Mouse (Mus musculus) thymus, postnatal 25 days (tissue): Measurements from ENCODE around the gene Creb3l4.
"Not testable (repeated sequence)": the region's sequence is repeated elsewhere in the genome, so short reads cannot be mapped to it uniquely, and the experiment has no call there.

ENCODE experiments used
- DNase-seq: peaks from one replicate; pipeline ENCODE4 v3.0.0; 2022

Gene Creb3l4

GRCm38 (mm10) chr3:90242984-90243775 lies at the start of gene Creb3l4:
Creb3l4 (minus strand) TSS chr3:90243512.
- no peak for DNase-seq

GRCm38 (mm10) chr3:90292345-90293275 lies 49.3 kb upstream of the Creb3l4 start, which contains the start of gene Gatad2b:
Gatad2b (plus strand) TSS chr3:90293178.
- DNase-seq = peak; percentile 96

GRCm38 (mm10) chr3:90291982-90292344 lies 48.7 kb upstream of the Creb3l4 start:
- no peak for DNase-seq

- DNase-seq = no peak
Measured at GRCm38 (mm10) chr3:90290602-90291001, 47.3 kb upstream of the Creb3l4 start.

GRCm38 (mm10) chr3:90289403-90289802 lies 46.1 kb upstream of the Creb3l4 start:
- not testable (repeated sequence) for DNase-seq

- no peak for DNase-seq
Measured at GRCm38 (mm10) chr3:90284150-90284549, 40.8 kb upstream of the Creb3l4 start.

- DNase-seq = no peak
Measured at GRCm38 (mm10) chr3:90280708-90281107, 37.4 kb upstream of the Creb3l4 start.

GRCm38 (mm10) chr3:90279743-90280142 lies 36.4 kb upstream of the Creb3l4 start:
- DNase-seq = no peak

GRCm38 (mm10) chr3:90279216-90279615 lies 35.9 kb upstream of the Creb3l4 start:
- DNase-seq = no peak

- no peak for DNase-seq
Measured at GRCm38 (mm10) chr3:90278211-90278610, 34.9 kb upstream of the Creb3l4 start.

GRCm38 (mm10) chr3:90277793-90278192 lies 34.5 kb upstream of the Creb3l4 start:
- no peak for DNase-seq

GRCm38 (mm10) chr3:90276858-90277257 lies 33.5 kb upstream of the Creb3l4 start:
- no peak for DNase-seq

GRCm38 (mm10) chr3:90275286-90275685 lies 32.0 kb upstream of the Creb3l4 start:
- DNase-seq = no peak

GRCm38 (mm10) chr3:90273855-90274254 lies 30.5 kb upstream of the Creb3l4 start:
- DNase-seq = no peak

- DNase-seq = no peak
Measured at GRCm38 (mm10) chr3:90272170-90272569, 28.9 kb upstream of the Creb3l4 start.

GRCm38 (mm10) chr3:90270784-90271183 lies 27.5 kb upstream of the Creb3l4 start:
- no peak for DNase-seq

GRCm38 (mm10) chr3:90268971-90269370 lies 25.7 kb upstream of the Creb3l4 start:
- no peak for DNase-seq

GRCm38 (mm10) chr3:90268190-90268589 lies 24.9 kb upstream of the Creb3l4 start:
- DNase-seq = no peak

GRCm38 (mm10) chr3:90266901-90267775 lies 23.8 kb upstream of the Creb3l4 start:
- peak; percentile 35 for DNase-seq

- peak; percentile 69 for DNase-seq
Measured at GRCm38 (mm10) chr3:90265932-90266741, 22.8 kb upstream of the Creb3l4 start.

- peak; percentile 92 for DNase-seq
Measured at GRCm38 (mm10) chr3:90265034-90265931, 22.0 kb upstream of the Creb3l4 start, which contains the start of gene Dennd4b. Dennd4b (plus strand) TSS chr3:90265185.
